Mouse (Mus musculus) ES-E14 (cell line): Measurements from ENCODE around the gene Naa16. TPM values are rescaled to one million over a fixed set of nuclear protein-coding genes. Genes with fewer than 3 reads are reported as not detected.

ENCODE experiments used
- DNase-seq: peaks from one replicate; pipeline ENCODE4 v3.0.0-alpha.2; 2013; ENCODE audit warnings: low read depth, low spot score
- H3K27ac ChIP-seq: 2 replicates; pipeline ENCODE4 v1.5.1; 2012; ENCODE audit warnings: low read depth, mild to moderate bottlenecking, low read length, moderate library complexity, mixed read lengths; ENCODE audit not compliant: poor library complexity, insufficient read depth, severe bottlenecking
- H3K36me3 ChIP-seq: 2 replicates; pipeline ENCODE4 v1.6.1; 2012; ENCODE audit warnings: mild to moderate bottlenecking, low read length, moderate library complexity, mixed read lengths; ENCODE audit not compliant: control insufficient read depth, poor library complexity, insufficient read depth, severe bottlenecking
- H3K4me1 ChIP-seq, 2 experiments: fragments of 150-350 bp in 1 of 2; sonication (generic) in 1 of 2; 2 replicates each; pipeline ENCODE4 v1.6.1; 2012; ENCODE audit warnings: low read length in 2 of 2, mild to moderate bottlenecking in 1 of 2, mixed read lengths in 1 of 2; ENCODE audit not compliant: control insufficient read depth in 2 of 2, insufficient read depth in 2 of 2, poor library complexity in 1 of 2
- H3K4me3 ChIP-seq, 2 experiments: fragments of 150-350 bp in 1 of 2; sonication (generic) in 1 of 2; 2 replicates each; pipeline ENCODE4 v1.5.1; 2012; ENCODE audit warnings: low read length in 2 of 2, low read depth in 1 of 2, mild to moderate bottlenecking in 1 of 2, mixed read lengths in 1 of 2; ENCODE audit not compliant: insufficient read depth in 1 of 2, poor library complexity in 1 of 2, severe bottlenecking in 1 of 2
- H3K9ac ChIP-seq: 2 replicates; pipeline ENCODE4 v1.6.1; 2012; ENCODE audit warnings: low read depth, mild to moderate bottlenecking, low read length, mixed read lengths; ENCODE audit not compliant: poor library complexity, insufficient read depth, severe bottlenecking
- H3K9me3 ChIP-seq: fragments of 150-350 bp; sonication (generic); 2 replicates; pipeline ENCODE4 v1.6.1; 2012; ENCODE audit warnings: low read depth, mild to moderate bottlenecking, low read length; ENCODE audit not compliant: control insufficient read depth, insufficient read depth
- CHD2 ChIP-seq: IDR thresholded peaks from 2 replicates; pipeline ENCODE4 v1.6.1; 2014; ENCODE audit warnings: mild to moderate bottlenecking, low read depth, low read length, inconsistent platforms
- HCFC1 ChIP-seq: IDR thresholded peaks from 2 replicates; pipeline ENCODE4 v1.6.1; 2012; ENCODE audit warnings: low read length, inconsistent platforms, borderline replicate concordance; ENCODE audit not compliant: insufficient read depth
- MAFK ChIP-seq: IDR thresholded peaks from 2 replicates; pipeline ENCODE4 v1.6.1; 2014; ENCODE audit warnings: mild to moderate bottlenecking, low read depth, low read length, inconsistent platforms; ENCODE audit not compliant: insufficient read depth
- ZC3H11A ChIP-seq: IDR thresholded peaks from 2 replicates; pipeline ENCODE4 v1.6.1; 2012; ENCODE audit warnings: low read depth, mild to moderate bottlenecking, inconsistent platforms, low read length, borderline replicate concordance
- ZNF384 ChIP-seq: IDR thresholded peaks from 2 replicates; pipeline ENCODE4 v1.6.1; 2012; ENCODE audit warnings: low read depth, low read length, inconsistent platforms
- in situ Hi-C, 2 experiments: fragments of 600-800 bp; cut with MboI; formaldehyde crosslinking; loops; one replicate each; pipeline ENCODE4 v1.15.1; 2025; ENCODE audit warnings: low sequenced_read_pairs in 2 of 2, inconsistent platforms in 1 of 2; ENCODE audit not compliant: unreplicated experiment in 2 of 2
- total RNA-seq: library from RNA; depleted of rRNA; stranded (reverse); fragments of 300-350 nt; gene quantifications from 2 replicates; pipeline ENCODE4 v1.2.3, GENCODE M21; 2012

Naa16 gene
- total RNA-seq, 1 experiment = 13.5 TPM

DNA sequence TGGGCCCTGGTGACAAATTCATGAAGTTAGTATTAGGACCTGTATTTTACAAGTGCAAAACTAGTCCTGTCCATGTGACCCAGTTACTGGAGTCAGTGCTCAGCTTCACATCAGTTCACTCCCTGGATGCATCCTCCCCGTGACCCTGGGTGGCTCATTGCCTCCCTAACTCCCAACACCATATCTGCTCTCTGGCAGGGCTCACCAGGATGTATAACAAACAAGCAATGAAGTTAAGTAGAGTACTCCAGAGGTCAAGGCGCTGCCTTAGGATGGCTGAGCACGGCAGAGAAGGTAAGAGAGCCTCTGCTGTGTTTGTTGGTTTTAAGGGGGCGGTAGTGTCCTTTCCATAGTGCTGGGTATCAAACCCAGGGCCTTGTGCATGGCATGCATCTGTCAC, 81.5 kb downstream of the Naa16 start:
- Histone ChIP-seq H3K27ac (no peak overlapping the region), H3K36me3 (no peaks in the 10 kb centered on the region), H3K9ac (no peak overlapping the region), H3K4me1 (peaks cover 0 to 2% of the 10 kb centered on the region in 2 experiments; a peak in 1 of 4 replicates), H3K4me3 (no peak overlapping the region), H3K9me3 (no peaks in the 10 kb centered on the region)
- DNase-seq = no peak
- TF ChIP-seq ZC3H11A (no peak), HCFC1 (no peak), CHD2 (no peak), MAFK (no peak), ZNF384 (no peak)
- in situ Hi-C loops = loop anchor here (25.0 kb wide), 1 partner anchor 172 kb away; no protein-coding TSS in a partner anchor

DNA sequence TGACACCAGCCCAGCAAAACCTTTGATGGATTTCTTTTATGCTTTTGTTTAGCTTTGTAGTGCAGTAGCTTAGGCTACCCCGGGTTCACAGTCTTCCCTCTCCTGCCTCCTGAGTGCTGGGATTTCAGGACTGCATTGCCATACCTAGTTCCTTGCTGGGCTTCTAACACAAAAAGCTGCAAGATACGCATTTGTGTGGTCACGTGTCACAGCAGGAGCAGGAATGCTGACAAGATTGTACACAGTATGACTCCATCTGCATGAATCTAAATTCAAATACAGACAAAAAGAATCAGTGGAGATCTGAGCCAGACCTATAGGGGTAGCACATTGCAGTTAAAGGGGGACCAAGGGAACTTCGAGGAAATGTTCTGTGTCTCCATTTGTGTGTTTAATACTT, 82.2 kb downstream of the Naa16 start:
- H3K9ac ChIP-seq = no peak overlapping the region
- TF ChIP-seq MAFK (no peak), CHD2 (no peak)
- no peak overlapping the region for H3K4me3 ChIP-seq
- H3K4me1 ChIP-seq = peaks cover 0 to 2% of the 10 kb centered on the region in 2 experiments; a peak in 1 of 4 replicates
- in situ Hi-C loops = loop anchor here (25.0 kb wide), 1 partner anchor 171 kb away; no protein-coding TSS in a partner anchor
- no peaks in the 10 kb centered on the region for H3K9me3 ChIP-seq
- DNase-seq = no peak
- no peaks in the 10 kb centered on the region for H3K36me3 ChIP-seq
- no peak overlapping the region for H3K27ac ChIP-seq

DNA sequence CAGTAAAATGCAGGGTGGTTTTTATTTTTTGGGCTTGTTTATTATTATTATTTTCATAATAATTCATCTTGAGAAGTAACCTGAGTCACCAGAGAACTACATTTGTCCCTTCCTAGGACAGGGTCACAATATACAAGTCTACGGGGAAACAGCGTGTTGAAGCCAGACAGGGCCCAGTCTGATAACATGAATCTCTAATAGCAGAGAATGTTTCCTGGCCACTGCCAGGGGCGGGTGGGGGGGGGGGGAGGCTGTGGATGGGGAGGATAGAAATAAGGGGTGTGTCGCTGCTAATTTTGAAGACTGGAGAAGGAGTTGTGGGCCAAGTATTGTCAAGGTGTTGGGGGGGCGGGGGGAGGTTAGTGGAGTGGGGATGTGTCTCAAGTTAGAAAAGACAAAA, 82.7 kb downstream of the Naa16 start:
- H3K9ac ChIP-seq = no peak overlapping the region
- TF ChIP-seq ZC3H11A (no peak), ZNF384 (no peak), CHD2 (no peak), HCFC1 (no peak)
- DNase-seq = no peak
- H3K4me3 ChIP-seq = no peak overlapping the region
- H3K9me3 ChIP-seq = no peaks in the 10 kb centered on the region
- in situ Hi-C loops = loop anchor here (25.0 kb wide), 1 partner anchor 171 kb away; no protein-coding TSS in a partner anchor
- H3K4me1 ChIP-seq = peaks cover 0 to 2% of the 10 kb centered on the region in 2 experiments; a peak in 1 of 4 replicates
- H3K36me3 ChIP-seq = no peaks in the 10 kb centered on the region
- no peak overlapping the region for H3K27ac ChIP-seq

DNA sequence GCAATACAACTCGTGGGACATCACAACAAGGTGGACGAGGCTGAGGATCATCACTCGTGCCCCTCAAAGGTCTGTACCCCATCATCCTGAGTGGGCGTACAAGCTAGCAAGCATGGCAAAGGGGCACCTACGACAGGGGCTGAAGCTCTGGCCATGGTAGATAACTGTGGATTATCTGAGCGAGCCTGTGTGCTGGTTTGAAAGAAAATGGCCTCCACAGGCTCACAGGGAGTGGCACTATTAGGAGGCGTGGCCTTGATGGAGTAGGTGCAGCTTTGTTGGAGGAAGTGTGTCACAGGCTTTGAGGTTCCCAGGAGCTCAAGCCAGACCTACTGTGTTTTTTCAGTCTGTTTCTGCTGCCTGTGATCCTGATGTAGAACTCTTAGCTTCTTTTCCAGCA, 83.4 kb downstream of the Naa16 start:
- Histone ChIP-seq H3K36me3 (no peaks in the 10 kb centered on the region), H3K9ac (no peak overlapping the region), H3K4me1 (peaks cover 0 to 2% of the 10 kb centered on the region in 2 experiments; a peak in 1 of 4 replicates), H3K4me3 (no peak overlapping the region), H3K9me3 (no peaks in the 10 kb centered on the region), H3K27ac (no peak overlapping the region)
- DNase-seq = no peak
- in situ Hi-C loops = loop anchor here (25.0 kb wide), 1 partner anchor 170 kb away; no protein-coding TSS in a partner anchor
- TF ChIP-seq CHD2 (no peak), HCFC1 (no peak), ZC3H11A (no peak), ZNF384 (no peak), MAFK (no peak)

DNA sequence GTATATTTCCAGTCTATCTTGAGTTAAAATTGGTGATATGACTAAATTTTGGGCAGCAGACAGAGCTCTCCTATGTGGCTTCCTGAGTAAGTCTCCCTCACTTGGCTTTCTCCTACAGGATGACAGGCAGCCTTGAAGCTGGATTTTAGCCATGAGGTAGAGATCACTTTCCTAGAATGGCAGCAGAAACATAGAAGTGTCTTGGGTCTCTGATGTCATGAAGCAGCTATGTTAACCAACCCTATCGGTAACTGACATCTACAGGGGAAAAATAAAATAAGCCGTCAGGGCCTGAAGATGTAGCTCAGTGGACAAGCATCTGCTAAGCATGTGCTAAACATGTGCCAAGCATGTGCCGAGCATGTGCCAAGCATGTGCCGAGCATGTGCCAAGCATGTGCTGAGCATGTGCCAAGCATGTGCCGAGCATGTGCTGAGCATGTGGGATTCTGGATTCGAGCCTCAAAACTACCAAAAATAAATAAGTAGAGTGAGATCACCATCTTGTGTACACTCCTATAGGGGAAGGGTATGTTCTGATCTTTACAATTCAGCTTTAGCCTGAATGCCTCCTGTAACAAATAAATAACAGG, 85.6 kb downstream of the Naa16 start:
- no peak for DNase-seq
- no peak overlapping the region for H3K27ac ChIP-seq
- TF ChIP-seq ZC3H11A = no peak
- TF ChIP-seq HCFC1 = no peak
- 0 out of 2 replicates have a peak, but pooled peaks have one; percentile 41 for TF ChIP-seq CHD2
- no peak for TF ChIP-seq MAFK
- TF ChIP-seq ZNF384 = no peak
- peaks cover 0 to 2% of the 10 kb centered on the region in 2 experiments; a peak in 1 of 4 replicates for H3K4me1 ChIP-seq
- H3K9me3 ChIP-seq = no peaks in the 10 kb centered on the region
- in situ Hi-C loops = loop anchor here (25.0 kb wide), 1 partner anchor 168 kb away; no protein-coding TSS in a partner anchor
- no peaks in the 10 kb centered on the region for H3K36me3 ChIP-seq
- H3K9ac ChIP-seq = no peak overlapping the region
- no peak overlapping the region for H3K4me3 ChIP-seq
